Mouse (Mus musculus): Measurements from ENCODE around the gene Pde4dip. TPM values are rescaled to one million over a fixed set of nuclear protein-coding genes. Genes with fewer than 3 reads are reported as not detected.
A peak's percentile ranks its signal among the peaks of the same experiment; 100 is the strongest.

The Pde4dip gene
- polyA plus RNA-seq, 1 experiment, result 17.0 TPM

DNA sequence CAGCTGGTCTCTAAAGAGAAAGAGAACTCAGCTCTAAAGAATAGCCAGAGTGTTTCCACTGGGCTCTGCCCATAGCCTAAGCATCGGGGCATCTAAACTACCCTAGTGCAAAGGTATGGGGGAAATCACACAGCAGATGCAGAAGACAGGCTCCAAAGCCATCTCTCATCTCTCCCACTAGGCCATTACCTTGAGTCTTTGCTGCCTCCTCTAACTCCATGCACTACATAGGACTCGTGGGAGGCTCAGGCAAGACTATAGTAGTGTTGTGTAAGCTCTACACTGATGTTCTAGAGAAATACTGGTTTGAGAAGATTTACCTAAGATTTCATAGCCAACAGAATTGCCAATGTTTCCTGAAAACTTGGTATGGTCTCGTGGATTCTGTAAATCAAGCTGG lies 183.0 kb downstream of the Pde4dip start:
- 91% methylated on average over 3 of the region's 3 CpGs for WGBS
- DNase-seq (ENCODE audit: low read depth, low spot score), result no peak

DNA sequence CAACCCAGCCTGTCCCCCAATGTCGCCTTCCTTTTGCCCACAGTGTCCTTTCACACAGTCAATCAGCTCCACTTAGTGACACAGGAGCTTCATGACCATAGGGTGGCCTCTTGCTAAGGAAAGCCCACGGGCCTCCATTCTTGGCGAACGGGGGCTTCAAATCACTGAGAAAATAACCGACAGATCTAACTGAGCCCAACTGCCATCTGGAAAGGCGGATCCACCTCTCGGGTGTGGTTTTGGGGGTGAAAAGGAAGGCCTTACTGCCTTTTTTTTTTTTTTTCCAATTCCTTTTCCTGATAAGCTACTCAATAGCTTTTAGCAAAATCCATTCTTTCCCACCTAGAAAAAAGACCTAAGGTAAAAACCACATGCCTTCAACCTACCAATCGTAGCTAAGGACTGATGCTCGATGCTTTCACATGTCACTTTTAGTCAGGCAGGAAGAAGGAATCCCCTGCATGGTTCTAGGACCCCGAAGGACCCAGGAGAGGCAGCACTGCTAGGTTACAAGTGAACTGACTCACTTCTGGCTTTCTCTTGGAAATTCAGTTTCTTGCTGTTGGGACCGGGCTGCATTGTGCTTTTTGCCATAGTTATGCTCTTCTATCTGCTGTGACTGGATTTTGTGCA lies 185.9 kb downstream of the Pde4dip start:
- WGBS, result 88% methylated on average over 11 of the region's 11 CpGs

DNA sequence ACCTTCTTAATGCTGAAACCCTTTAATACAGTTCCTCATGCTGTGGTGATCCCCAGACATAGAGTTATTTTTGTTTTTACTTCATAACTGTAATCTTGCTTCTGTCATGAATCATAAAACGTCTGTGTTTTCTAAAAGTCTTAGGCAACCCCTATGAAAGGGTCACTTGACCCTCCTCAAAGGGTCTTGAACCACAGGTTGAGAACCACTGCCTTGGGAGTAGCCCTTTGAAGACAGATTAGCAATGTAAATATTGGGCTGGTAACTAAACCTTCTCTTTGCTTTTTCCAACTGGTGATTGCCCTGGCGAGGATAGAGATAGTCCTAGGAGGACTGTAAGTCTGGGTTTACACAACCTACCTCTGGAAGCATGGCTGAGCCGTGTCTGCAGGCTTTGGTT lies 187.3 kb downstream of the Pde4dip start:
- no peak for DNase-seq (ENCODE audit: low read depth, low spot score)
- 37% methylated on average over 3 of the region's 3 CpGs for WGBS

More for the DNA sequence above, 185.9 kb downstream of the Pde4dip start:
- DNase-seq (ENCODE audit: low read depth, low spot score), result no peak

DNA sequence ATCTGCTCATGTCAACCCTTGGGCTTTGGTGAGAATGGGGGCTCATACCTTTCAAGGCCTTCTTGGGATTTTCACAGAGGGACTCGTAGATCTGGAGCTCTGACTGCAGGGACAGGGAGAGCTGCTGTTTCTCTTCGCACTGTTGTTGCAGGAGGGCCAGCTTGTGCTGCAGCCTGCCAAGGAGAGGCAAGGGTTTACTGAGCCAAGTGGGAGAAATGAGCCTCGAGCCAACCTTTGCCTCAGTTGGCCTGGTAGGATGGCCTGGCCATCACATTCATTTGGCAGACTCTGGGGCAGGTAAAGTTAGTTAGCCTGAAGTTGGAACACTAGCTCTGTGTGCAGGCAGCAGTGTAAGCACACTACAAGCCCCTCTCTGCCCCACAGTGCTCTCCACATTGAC lies 189.4 kb downstream of the Pde4dip start:
- 84% methylated on average over 3 of the region's 3 CpGs for WGBS
- no peak for DNase-seq (ENCODE audit: low read depth, low spot score)

DNA sequence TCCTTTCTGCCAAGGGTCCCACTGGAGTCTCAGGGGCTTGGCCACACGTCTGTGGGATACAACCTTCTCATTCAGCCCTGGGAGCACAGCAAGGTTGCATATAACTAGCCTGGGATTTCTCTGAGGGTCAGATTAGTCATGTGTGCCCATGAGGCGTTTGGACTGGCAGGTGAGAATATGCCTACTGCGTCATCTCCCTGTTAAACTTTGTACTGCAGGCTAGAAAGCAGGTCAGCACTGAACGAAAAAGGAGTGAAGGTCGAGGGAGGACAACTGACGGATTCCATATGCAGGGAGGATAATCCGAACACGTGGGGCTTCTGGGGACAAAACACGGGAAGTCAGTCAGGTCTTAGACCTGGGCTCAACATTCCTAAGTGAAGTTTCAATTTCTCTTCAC lies 191.2 kb downstream of the Pde4dip start:
- no peak for DNase-seq (ENCODE audit: low read depth, low spot score)

DNA sequence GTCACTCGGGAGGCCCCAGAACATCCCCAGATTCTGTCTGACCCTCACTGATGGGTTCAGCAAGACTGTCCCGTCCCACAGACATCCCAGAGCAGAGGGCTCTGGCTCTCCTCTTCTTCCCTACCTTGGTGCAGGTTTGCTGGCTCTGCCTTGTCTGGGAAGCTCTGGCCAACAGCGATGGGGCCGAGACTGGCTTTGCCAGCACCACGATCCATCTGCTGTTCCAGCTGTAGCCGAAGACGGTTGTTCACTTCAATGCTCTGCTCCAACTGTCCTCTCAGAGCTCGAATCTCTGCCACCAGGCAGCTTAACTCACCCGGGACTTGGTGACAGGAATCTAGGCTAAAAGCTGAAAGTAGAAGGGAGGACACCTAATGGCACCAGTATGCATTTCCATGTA lies 191.6 kb downstream of the Pde4dip start:
- no peak for DNase-seq (ENCODE audit: low read depth, low spot score)
- whole genome bisulfite sequencing, result 85% methylated on average over 9 of the region's 9 CpGs

More for the DNA sequence above, 191.2 kb downstream of the Pde4dip start:
- 72% methylated on average over 9 of the region's 9 CpGs for WGBS

DNA sequence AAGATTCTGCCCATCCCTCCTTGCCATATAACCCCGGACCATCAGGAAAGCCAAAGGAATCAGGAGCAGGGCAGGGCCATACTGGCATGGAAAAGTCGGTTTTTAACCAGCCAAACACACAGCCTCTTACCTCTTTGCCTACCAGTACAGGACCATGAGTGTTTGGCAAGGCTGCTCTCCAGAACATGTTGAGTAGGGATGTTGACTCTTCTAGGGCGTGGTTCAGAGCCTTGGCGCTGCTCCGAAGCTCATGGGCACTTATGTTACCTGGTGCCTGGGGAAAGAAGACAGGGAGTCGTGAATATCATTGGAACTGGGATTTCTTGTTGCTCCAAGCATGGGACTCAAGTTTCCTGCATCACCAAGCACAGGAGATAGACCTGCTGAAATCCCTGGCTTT lies 194.7 kb downstream of the Pde4dip start:
- WGBS, result 43% methylated on average over 6 of the region's 6 CpGs
- DNase-seq (ENCODE audit: low read depth, low spot score), result no peak

DNA sequence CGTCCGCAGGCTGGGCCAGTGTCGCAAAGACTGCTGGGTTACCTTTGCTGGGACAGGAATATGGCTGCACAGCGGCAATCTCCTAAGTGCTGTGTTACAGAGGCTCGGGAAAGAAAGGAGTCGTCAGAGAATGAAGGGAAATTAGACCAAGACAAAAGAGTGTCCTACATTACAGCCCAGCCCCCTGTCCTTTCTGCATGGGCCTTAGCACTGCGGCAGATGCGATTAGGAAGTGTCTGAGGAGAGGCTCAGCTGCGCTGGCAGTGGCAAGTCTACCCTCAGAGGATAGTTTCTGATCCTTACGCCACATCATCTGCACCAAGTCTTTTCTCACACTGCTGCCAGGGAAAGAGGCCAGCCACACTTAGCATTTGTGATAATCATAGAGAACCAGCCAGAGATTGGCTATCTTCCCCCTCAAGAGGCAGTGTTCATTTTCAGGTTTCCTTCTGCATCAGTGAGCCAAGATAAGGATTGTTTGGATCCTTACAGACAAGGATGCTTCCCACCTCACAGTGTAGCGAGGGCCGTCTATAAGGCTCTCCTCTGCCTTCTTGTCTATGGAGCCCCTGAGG lies 197.0 kb downstream of the Pde4dip start:
- DNase-seq (ENCODE audit: low read depth, low spot score), result no peak
- WGBS, result 85% methylated on average over 12 of the region's 12 CpGs

DNA sequence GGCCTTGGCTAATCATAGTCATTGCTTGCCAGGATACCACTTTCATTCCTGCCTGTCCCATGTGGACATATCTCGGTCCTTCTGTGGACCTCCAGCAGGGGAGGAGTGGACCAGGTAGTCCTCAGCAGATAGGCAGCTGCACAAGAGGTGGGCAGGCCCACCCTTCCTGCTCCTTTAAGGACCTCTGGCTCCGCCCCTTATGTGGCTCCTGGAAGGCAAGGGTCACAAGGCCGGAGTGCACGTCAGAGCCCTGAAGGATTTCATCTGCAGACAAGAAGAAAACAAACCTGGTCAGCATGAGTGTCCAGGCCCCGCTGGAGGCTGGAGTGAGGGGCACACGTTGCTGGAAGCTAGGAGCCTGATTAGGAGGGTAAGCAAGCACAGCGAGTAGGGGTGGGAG lies 197.9 kb downstream of the Pde4dip start:
- 66% methylated on average over 7 of the region's 7 CpGs for WGBS
- no peak for DNase-seq (ENCODE audit: low read depth, low spot score)

DNA sequence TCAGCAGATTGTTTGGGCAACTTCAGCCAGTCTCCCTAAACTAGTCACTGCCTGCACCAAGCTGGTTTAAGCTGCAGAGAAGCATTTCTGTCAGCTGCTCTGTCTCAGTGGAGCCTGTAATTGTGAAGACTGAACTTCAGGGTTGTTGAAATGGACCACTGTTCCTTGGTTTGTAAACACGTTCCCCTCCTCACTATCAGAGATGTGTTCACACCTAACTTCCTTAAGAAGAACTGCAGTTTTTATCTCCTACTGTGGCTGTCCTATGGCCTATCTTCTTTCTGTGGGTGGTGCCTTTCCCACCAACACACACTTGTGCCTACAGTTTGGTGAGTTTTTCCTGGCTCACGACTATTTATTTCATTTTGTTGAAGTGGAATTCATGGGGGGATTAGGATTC lies 199.2 kb downstream of the Pde4dip start:
- WGBS, result 72% methylated on average over 2 of the region's 2 CpGs
- DNase-seq (ENCODE audit: low read depth, low spot score), result no peak

DNA sequence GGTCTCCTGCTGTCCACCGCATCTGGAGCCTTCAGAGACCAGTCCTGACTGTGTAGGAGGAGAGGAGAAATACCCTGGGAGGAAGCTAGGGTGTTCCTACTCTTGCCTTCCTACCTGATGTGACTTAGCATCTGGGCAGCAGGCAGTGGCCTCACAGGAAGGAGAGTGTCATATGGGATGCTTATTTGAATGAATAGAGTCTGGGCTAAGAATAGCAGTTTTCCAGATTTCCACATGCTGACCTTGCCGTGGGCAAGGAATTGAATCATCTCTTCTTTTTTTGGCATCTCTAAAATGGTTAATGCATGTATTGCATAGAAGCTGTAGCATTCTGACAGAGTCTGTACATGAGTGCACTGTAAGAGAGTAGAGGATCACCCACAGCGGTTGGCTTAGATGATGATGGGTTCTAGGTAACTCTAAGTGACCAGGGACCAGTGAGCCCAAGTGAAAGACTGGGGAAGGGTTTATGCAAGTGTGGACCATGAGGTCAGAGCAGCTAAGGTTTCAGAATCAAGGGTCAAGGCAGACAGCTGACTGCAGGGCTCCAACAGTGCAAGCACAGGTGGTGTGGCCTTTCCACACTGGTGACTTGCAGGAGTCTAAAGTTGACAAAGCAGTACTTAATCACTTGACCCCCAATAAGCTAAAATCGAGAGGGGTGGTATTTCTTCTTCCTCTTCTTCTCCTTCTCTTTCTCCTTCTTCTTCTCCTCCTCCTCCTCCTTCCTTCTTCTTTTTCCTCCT lies 202.0 kb downstream of the Pde4dip start:
- no peak for DNase-seq (ENCODE audit: low read depth, low spot score)
- 77% methylated on average over 4 of the region's 4 CpGs for WGBS

DNA sequence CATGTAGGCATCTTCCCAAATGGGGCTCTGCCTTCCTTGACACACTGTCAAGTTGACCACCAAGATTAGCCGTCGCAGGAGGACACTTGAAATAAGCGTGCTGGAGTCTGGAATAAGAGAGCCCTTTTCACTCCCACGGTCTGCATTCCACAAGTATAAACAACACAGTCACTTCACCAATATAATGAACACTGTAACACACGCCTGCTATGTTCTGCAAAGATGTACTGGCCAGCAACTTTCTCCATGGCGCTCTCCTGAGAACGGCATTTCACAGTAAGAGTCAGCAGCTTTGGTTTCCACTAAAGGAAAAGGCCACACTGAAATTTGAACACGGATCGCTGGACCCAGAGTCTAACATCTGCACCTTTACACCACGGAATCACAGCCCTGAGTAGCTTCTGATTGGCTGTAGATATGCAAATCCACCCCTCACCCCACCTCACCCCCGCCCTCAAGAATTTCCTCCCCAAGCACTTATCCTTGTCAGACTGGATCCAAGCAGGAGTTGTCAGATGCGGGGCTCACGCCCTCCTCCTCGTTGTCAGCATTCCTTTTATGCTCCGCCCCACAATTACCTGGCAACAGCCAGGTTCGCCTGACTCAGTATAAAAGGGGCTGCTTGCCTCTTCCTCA lies 204.8 kb downstream of the Pde4dip start:
- WGBS, result 24% methylated on average over 16 of the region's 16 CpGs
- no peak for DNase-seq (ENCODE audit: low read depth, low spot score)

DNA sequence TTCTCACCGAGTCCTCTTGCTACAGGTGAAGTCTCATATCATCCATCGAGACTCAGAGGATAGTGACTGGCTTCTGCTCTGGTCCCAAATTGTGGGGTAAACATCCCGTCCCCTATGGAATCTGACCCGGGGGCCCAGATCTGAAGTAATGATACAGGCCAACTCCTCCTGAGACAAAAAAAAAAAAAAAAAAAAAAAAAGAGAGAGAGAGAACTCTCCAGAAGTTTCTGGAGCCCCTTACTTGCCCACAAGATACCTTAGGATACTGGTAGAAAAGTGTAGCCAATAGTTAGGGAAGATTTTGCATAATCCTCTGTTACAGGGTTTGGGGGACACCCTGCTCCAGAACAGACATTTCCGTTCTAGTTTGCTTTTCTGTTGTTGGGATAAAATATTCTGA lies 205.9 kb downstream of the Pde4dip start:
- WGBS, result 51% methylated on average over 5 of the region's 5 CpGs
- DNase-seq (ENCODE audit: low read depth, low spot score), result no peak

DNA sequence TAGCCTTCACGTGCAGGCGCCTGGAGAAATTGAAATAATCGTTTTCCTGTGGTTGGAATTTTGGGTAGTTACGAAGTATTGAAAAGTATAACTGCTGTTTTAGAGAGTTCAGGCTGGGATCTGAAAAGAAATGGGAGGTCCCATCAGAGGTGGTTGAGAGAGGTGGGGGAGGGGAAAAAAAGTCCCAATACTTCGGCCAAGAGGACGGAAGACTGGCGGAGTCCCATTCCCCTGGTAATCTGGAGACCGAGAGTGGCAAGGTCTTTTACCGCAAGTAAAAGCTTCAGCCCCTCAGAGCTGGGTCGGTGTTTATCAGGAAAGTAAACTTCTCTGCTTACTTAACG lies 206.4 kb downstream of the Pde4dip start:
- WGBS, result 24% methylated on average over 11 of the region's 11 CpGs
- no peak for DNase-seq (ENCODE audit: low read depth, low spot score)

DNA sequence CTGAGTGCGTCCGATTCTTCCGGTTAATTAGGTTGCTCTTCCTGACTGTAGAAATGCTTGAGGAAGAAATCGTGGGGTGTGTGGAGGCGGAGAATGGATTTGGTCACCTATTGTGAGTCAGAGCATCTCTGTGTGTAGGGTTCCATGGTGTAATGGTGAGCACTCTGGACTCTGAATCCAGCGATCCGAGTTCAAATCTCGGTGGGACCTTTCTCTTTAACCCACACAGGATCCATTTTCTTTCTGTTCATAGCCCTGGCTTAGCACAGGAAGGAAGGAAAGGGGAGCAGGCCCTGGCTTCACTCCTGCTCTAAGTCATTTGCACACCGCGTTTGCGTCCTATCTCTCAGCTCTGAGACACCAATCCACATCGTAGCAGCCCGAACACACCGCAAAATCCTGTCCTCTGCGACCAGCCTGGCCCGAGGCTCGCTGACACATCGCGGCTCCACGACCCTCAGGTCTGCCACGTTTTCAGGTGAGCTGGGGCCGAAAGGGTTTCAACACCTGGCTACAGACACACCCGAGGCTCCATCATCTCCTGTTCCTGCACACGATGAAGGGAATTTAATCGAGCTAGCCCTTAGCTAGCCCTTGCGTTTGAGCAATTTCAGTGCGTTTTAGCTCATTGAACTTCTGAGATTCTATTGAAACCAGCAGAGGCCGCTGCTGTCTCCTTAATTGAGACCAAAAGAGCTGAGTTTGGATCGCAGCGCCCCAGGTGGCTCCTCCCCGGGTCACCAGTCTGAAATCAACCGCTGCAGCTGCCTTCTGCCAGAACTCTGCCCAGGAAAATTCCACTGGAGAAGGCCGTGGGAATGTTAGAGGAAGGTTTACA lies 207.0 kb downstream of the Pde4dip start:
- DNase-seq (ENCODE audit: low read depth, low spot score), result peak; percentile 75
- 1% methylated on average over 33 of the region's 33 CpGs for WGBS

DNA sequence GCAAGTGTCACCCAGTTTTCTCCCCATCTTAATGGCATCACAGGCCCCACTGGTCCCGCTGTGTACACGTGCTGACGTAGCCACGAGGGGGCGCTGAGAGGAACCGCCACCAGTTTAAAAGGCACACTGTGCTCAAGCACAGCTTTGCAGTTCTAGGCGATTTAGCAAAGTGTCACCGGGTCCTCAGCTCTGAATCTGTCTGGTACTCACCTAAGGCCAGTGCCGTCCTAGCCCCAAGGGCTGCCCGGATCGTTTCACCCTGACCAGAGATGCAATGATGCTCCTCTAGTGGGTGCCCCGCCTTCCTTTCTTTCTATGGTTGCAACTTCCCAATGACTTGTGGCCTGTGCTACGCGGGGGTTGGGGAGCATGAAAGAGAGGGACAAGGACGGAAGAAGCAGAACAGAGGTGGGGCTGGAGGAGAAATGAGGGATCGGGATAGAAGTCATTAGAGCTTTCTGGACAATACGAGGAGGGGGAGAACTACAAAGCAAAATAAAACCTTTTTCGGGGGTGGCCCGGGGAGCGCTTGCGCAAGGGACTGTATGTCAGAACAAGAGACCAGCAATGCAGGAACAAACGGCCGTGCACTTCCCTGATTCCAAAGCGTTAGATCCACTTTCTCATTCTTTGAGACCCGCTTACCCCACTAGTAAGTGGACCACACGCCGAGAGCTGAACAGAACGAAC lies 207.7 kb downstream of the Pde4dip start:
- 4% methylated on average over 28 of the region's 28 CpGs for WGBS
- DNase-seq (ENCODE audit: low read depth, low spot score), result no peak

DNA sequence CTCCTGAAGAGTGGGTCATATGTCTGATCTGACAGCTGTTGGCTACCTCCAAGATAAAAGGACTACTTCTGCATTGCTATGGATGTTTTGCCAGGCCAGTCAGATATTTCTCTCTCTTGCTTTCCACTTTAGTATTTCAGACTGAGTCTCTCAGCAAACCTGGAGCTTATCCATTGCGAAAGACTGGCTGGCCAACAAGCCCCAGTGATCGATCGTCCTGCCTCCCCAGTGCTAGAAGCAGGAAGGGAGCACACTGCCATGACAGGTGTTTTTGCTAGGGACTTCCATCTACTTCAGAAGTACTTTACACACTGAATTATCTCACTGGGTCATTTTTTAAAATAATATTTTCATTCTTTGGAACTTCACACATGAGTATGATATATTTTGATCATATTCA lies 210.1 kb downstream of the Pde4dip start:
- no peak for DNase-seq (ENCODE audit: low read depth, low spot score)
- 87% methylated on average over 3 of the region's 3 CpGs for WGBS

DNA sequence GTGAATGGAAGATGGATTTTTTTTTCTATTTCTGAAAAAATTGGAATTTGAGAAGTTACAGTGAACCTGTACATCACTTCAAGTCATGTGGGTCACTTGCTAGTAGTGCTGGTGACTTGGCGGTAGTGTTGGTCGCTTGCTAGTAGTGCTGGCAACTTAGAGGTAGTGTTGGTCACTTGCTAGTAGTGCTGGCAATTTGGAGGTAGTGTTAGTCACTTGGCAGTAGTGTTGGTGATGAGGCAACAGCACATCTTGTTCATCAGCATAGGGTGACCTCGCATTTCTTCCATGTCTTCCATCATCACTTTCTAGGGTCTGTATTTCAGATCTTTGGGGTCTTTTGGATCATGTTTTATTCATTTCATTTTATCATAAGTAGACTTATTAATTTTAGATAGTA lies 212.4 kb downstream of the Pde4dip start:
- no peak for DNase-seq (ENCODE audit: low read depth, low spot score)
- 95% methylated on average over 3 of the region's 3 CpGs for WGBS

DNA sequence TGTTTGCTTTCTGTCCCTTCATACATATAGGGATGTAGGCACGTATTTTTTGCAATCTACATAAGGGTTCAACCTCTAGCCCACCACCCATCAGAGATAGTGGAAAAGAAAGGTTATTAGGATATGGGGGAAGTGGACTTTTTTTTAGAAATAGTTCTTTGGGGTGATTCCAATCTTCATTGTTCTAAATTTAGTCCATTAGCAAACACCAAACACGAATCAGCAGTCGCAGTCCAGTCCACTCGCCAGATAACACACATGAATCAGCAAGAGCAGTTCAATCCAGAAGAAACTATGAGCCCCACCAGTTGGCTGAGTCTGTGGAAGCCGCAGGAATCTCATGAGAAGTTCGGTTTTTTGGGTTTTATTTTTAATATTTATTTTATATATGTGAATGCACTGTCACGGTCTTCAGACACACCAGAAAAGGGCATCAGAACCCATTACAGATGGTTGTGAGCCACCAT lies 213.8 kb downstream of the Pde4dip start, which contains the start of gene Gm17651:
TSS of gene Gm17651 (minus strand) at position 51 of the 467 bp plus-strand sequence.
- 84% methylated on average over 7 of the region's 7 CpGs for whole genome bisulfite sequencing
- no peak for DNase-seq (ENCODE audit: low read depth, low spot score)
